Mouse (Mus musculus): Measurements from ENCODE around the gene Galm. TPM values are rescaled to one million over a fixed set of nuclear protein-coding genes. Genes with fewer than 3 reads are reported as not detected.

Gene Galm
- polyA plus RNA-seq, 1 experiment from 2014 or later, result 31.9 TPM

DNA sequence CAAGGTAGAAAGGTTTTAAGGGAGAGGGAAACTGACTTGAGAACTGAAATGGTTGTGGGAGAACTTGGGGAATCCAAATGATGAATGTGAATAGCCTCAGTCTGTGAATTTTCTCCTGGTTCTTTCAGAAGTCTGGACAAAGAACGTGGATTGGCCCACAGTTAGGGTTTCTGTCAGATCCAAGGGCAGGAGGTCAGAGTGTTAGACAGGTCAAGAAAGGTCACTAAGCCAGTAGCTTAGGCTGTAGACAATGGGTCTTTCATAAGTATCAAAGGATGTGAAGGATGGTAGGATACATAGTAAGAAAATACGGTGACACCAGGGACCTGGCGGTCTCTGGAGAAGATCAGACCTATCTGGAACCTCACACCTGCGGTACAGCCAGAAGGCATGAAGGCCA lies 40.2 kb downstream of the Galm start:
- Histone ChIP-seq H3K4me1 (replicated peaks) (peaks cover 13% of the 10 kb centered on the region; the same call in 1 of the 2 replicates), H3K9ac (no peak overlapping the region), H3K27me3 (peaks cover 5% of the 10 kb centered on the region; the same call in 1 of the 2 replicates), H3K4me2 (no peak overlapping the region), H3K4me3 (replicated peaks) (no peak overlapping the region), H3K9me3 (replicated peaks) (no peaks in the 10 kb centered on the region), H3K36me3 (replicated peaks) (no peaks in the 10 kb centered on the region), H3K27ac (replicated peaks) (no peak overlapping the region)
- no peak for ATAC-seq (ENCODE audit: insufficient read depth)
- 59% methylated on average over 4 of the region's 4 CpGs for WGBS (ENCODE audit: insufficient replicate concordance)

GRCm38 (mm10) chr17:80167851-80168251 lies 40.6 kb downstream of the Galm start:
- Histone ChIP-seq H3K9ac (no peak overlapping the region), H3K4me3 (replicated peaks) (no peak overlapping the region), H3K27me3 (peaks cover 5% of the 10 kb centered on the region; the same call in 1 of the 2 replicates), H3K4me1 (replicated peaks) (peaks cover 13% of the 10 kb centered on the region; the same call in 1 of the 2 replicates), H3K4me2 (no peak overlapping the region), H3K27ac (replicated peaks) (no peak overlapping the region), H3K36me3 (replicated peaks) (no peaks in the 10 kb centered on the region), H3K9me3 (replicated peaks) (no peaks in the 10 kb centered on the region)
- ATAC-seq (ENCODE audit: insufficient read depth), result no peak
- 28% methylated on average over 7 of the region's 7 CpGs for WGBS (ENCODE audit: insufficient replicate concordance)

DNA sequence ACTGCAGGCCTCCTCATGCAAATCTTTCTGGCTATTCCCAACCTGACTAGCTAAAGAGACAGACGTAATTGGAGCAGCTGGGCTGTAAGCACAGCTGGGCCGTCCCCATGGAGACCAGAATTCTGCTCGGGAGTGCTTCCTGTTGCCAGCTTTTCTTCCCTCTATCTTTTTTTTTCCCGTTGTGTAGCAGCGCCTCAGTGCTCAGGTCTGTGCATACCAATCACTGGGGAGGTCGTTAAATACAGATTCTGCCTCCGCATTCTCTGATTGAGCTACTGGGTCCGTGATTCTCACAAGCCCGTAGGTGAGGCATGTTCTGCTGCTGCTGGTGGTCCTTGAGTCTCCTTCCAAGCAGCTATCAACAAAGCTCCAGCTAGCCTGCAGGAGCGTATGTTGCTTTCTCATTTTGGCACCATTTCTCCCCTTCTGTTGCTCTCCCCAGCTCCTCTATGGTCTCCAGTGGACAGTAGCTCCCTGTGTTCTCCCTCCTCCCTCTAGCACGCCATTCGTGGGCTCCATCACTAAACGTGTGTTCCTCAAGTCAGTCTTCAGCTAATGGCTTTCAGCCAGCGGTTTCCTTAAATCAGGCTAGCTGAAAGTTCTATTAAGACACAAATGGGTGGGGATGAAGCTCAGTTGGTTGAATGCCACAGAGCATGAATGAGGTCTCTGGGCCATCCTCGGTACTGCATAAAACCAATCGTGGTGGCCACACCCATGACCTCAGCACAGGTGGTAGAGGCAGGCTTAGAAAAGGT lies 41.3 kb downstream of the Galm start:
- Histone ChIP-seq H3K4me1 (replicated peaks) (peaks cover 13% of the 10 kb centered on the region; the same call in 1 of the 2 replicates), H3K4me2 (no peak overlapping the region), H3K36me3 (replicated peaks) (no peaks in the 10 kb centered on the region), H3K9ac (no peak overlapping the region), H3K27me3 (peaks cover 5% of the 10 kb centered on the region; the same call in 1 of the 2 replicates), H3K4me3 (replicated peaks) (no peak overlapping the region), H3K9me3 (replicated peaks) (no peaks in the 10 kb centered on the region), H3K27ac (replicated peaks) (no peak overlapping the region)
- ATAC-seq (ENCODE audit: insufficient read depth), result no peak
- WGBS (ENCODE audit: insufficient replicate concordance), result 36% methylated on average over 16 of the region's 16 CpGs

- H3K27me3 ChIP-seq, result peaks cover 5% of the 10 kb centered on the region; the same call in 1 of the 2 replicates
- no peaks in the 10 kb centered on the region for H3K9me3 ChIP-seq (replicated peaks)
- WGBS (ENCODE audit: insufficient replicate concordance), result 67% methylated on average over 6 of the region's 6 CpGs
- no peaks in the 10 kb centered on the region for H3K36me3 ChIP-seq (replicated peaks)
- no peak overlapping the region for H3K4me3 ChIP-seq (replicated peaks)
- no peak overlapping the region for H3K9ac ChIP-seq
- H3K27ac ChIP-seq (replicated peaks), result no peak overlapping the region
- peaks cover 12% of the 10 kb centered on the region; the same call in 1 of the 2 replicates for H3K4me1 ChIP-seq (replicated peaks)
- H3K4me2 ChIP-seq, result no peak overlapping the region
- no peak for ATAC-seq (ENCODE audit: insufficient read depth)
These were observed 42.5 kb downstream of the Galm start for GRCm38 (mm10) chr17:80169792-80170191.

GRCm38 (mm10) chr17:80170951-80171350 lies 43.7 kb downstream of the Galm start:
- WGBS (ENCODE audit: insufficient replicate concordance), result 74% methylated on average over 7 of the region's 7 CpGs
- Histone ChIP-seq H3K4me2 (no peak overlapping the region), H3K27me3 (peaks cover 5% of the 10 kb centered on the region; the same call in 1 of the 2 replicates), H3K9me3 (replicated peaks) (no peaks in the 10 kb centered on the region), H3K36me3 (replicated peaks) (no peaks in the 10 kb centered on the region), H3K27ac (replicated peaks) (no peak overlapping the region), H3K4me1 (replicated peaks) (peaks cover 16% of the 10 kb centered on the region; the same call in 1 of the 2 replicates), H3K9ac (no peak overlapping the region), H3K4me3 (replicated peaks) (no peak overlapping the region)
- no peak for ATAC-seq (ENCODE audit: insufficient read depth)

- H3K4me3 ChIP-seq (replicated peaks), result no peak overlapping the region
- H3K36me3 ChIP-seq (replicated peaks), result no peaks in the 10 kb centered on the region
- H3K9me3 ChIP-seq (replicated peaks), result no peaks in the 10 kb centered on the region
- H3K27me3 ChIP-seq, result peaks cover 5% of the 10 kb centered on the region; the same call in 1 of the 2 replicates
- no peak overlapping the region for H3K27ac ChIP-seq (replicated peaks)
- H3K4me1 ChIP-seq (replicated peaks), result peaks cover 16% of the 10 kb centered on the region; the same call in 1 of the 2 replicates
- no peak overlapping the region for H3K9ac ChIP-seq
- 62% methylated on average over 4 of the region's 4 CpGs for WGBS (ENCODE audit: insufficient replicate concordance)
- H3K4me2 ChIP-seq, result no peak overlapping the region
- peak; percentile 46; the same call in 1 of the 2 replicates for ATAC-seq (ENCODE audit: insufficient read depth)
These were observed 44.7 kb downstream of the Galm start for GRCm38 (mm10) chr17:80171948-80172347.

- Histone ChIP-seq H3K9me3 (replicated peaks) (no peaks in the 10 kb centered on the region), H3K27ac (replicated peaks) (no peak overlapping the region), H3K4me2 (no peak overlapping the region), H3K27me3 (peaks cover 1% of the 10 kb centered on the region; the same call in 1 of the 2 replicates), H3K36me3 (replicated peaks) (no peaks in the 10 kb centered on the region), H3K4me1 (replicated peaks) (peaks cover 14% of the 10 kb centered on the region; the same call in 1 of the 2 replicates), H3K9ac (no peak overlapping the region), H3K4me3 (replicated peaks) (no peak overlapping the region)
- no peak for ATAC-seq (ENCODE audit: insufficient read depth)
- WGBS (ENCODE audit: insufficient replicate concordance), result 58% methylated on average over 5 of the region's 5 CpGs
These were observed 45.5 kb downstream of the Galm start for GRCm38 (mm10) chr17:80172761-80173160.

DNA sequence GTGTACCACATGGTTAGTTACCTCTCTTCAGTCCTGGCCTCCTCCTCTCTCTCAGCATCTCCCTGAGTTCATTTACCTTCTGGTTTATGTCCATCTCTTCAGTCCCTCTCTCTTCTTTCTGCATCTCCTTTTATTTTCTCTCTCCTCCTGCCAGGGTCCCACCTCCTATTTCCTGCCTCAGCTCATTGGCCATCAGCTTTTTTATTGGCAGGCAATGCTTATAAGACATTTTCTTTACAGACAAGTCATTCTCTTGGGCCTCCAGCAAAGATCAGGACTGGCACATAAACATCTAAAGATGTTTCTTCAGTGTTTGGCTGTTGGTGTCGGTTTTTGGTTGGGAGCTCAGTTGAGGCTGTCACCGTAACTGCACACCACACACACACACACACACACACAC lies 46.4 kb downstream of the Galm start:
- Histone ChIP-seq H3K4me1 (replicated peaks) (peaks cover 6% of the 10 kb centered on the region; the same call in 1 of the 2 replicates), H3K27ac (replicated peaks) (no peak overlapping the region), H3K9ac (no peak overlapping the region), H3K4me2 (no peak overlapping the region), H3K36me3 (replicated peaks) (no peaks in the 10 kb centered on the region), H3K4me3 (replicated peaks) (no peak overlapping the region), H3K9me3 (replicated peaks) (no peaks in the 10 kb centered on the region), H3K27me3 (no peaks in the 10 kb centered on the region)
- 77% methylated on average over 2 of the region's 2 CpGs for WGBS (ENCODE audit: insufficient replicate concordance)
- no peak for ATAC-seq (ENCODE audit: insufficient read depth)

- Histone ChIP-seq H3K4me2 (no peak overlapping the region), H3K9ac (no peak overlapping the region), H3K9me3 (replicated peaks) (no peaks in the 10 kb centered on the region), H3K27me3 (no peaks in the 10 kb centered on the region), H3K4me3 (replicated peaks) (no peak overlapping the region), H3K4me1 (replicated peaks) (peaks cover 6% of the 10 kb centered on the region; the same call in 1 of the 2 replicates), H3K27ac (replicated peaks) (no peak overlapping the region), H3K36me3 (replicated peaks) (no peaks in the 10 kb centered on the region)
- WGBS (ENCODE audit: insufficient replicate concordance), result 49% methylated on average over 3 of the region's 3 CpGs
- no peak for ATAC-seq (ENCODE audit: insufficient read depth)
These were observed 46.9 kb downstream of the Galm start for GRCm38 (mm10) chr17:80174146-80174545.

DNA sequence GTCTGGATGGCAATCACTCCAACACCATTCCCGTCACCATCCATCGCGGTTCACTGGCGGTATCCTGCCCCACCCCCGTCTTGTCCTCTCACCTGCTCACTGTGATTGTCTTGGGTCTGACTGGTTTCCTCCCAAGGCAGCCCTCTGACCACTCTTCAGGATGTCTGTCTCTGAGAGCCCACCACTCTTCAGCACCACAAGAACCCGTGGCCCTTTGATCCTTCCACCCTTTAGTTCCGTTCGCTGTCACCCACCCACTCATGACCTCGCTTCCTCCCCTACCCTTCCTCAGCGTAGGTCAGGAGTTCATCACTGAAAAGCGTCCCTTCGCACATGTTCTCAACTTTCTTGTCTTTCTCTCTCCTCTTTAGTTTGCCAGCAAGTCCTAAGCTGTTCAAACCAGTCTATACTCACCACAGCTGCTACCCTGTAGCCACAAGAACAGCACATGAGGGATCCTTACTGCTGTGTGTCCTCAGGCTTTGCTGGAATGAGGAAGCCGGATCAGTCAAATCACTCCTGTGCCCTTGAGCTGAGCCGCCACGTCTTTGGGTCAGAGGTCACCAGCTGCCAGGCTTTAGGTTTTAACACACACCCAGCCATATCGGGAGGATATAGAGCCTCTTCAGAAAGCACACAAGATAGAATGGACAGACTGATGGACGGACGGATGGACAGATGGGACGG lies 47.6 kb downstream of the Galm start:
- 58% methylated on average over 19 of the region's 19 CpGs for WGBS (ENCODE audit: insufficient replicate concordance)
- Histone ChIP-seq H3K27me3 (no peaks in the 10 kb centered on the region), H3K9ac (no peak overlapping the region), H3K4me2 (no peak overlapping the region), H3K4me1 (replicated peaks) (peaks cover 6% of the 10 kb centered on the region; the same call in 1 of the 2 replicates), H3K27ac (replicated peaks) (no peak overlapping the region), H3K36me3 (replicated peaks) (no peaks in the 10 kb centered on the region), H3K9me3 (replicated peaks) (no peaks in the 10 kb centered on the region), H3K4me3 (replicated peaks) (no peak overlapping the region)
- ATAC-seq (ENCODE audit: insufficient read depth), result no peak

GRCm38 (mm10) chr17:80175386-80175739 lies 48.1 kb downstream of the Galm start:
- Histone ChIP-seq H3K27ac (replicated peaks) (no peak overlapping the region), H3K4me2 (no peak overlapping the region), H3K9me3 (replicated peaks) (no peaks in the 10 kb centered on the region), H3K27me3 (no peaks in the 10 kb centered on the region), H3K36me3 (replicated peaks) (no peaks in the 10 kb centered on the region), H3K4me3 (replicated peaks) (no peak overlapping the region), H3K9ac (no peak overlapping the region), H3K4me1 (replicated peaks) (peaks cover 6% of the 10 kb centered on the region; the same call in 1 of the 2 replicates)
- WGBS (ENCODE audit: insufficient replicate concordance), result 45% methylated on average over 4 of the region's 4 CpGs
- ATAC-seq (ENCODE audit: insufficient read depth), result no peak
